Mouse (Mus musculus): ENCODE data around the gene Olfr545. TPM values are rescaled to one million over a fixed set of nuclear protein-coding genes. Genes with fewer than 3 reads are reported as not detected.

Gene Olfr545
- polyA plus RNA-seq (2014; fragmentation: Illumina TruSeq; extraction: RNeasy Lipid Tissue Mini Kit (QIAGEN cat#74804); ENCODE audit: low read depth, low replicate concordance), result not detected

DNA sequence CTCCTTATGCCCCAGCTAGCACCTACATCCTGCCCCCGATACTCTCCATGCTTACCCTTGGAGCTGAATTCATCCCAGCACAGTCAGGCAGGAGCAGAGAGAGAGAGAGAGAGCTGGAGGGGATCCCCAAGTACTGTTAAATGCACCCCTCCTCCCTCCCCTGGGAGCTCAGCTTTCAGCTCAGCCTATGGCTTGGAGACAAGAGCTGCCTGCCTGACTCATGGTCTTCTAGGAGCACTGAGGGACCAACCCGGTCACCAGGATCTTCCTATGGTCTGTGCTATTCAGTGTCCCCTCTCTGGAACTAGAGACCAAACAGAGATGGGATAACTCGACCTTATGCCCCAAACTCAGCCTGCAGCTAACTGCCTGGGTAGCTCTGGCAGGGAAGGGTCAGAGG is at the start of gene Olfr545:
Gene Olfr545, minus strand, starts transcription at position 101 of the 400 bp plus-strand sequence.

DNA sequence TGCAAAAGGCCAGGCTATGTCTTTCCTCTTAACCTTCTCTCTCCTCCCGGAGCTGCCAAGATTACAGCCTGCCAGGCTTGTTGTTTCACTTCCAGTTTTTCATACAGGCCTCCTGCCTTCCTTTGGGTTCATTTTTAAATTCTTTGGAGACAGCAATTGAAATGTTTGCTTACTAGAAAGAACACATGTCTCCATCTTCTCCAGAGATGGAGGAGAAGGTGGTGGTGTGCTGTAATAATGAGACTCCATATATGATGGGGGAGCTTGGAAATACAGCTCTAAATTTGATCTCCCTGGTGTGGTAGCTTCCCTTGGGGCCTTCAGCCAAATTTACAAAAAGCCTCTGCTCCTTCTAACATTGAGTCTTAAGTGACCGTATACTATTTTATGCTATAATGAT is 41.2 kb upstream of the Olfr545 start, which contains the start of gene Olfr548-ps1:
Gene Olfr548-ps1, plus strand, starts transcription at position 301 of the 400 bp plus-strand sequence.

DNA sequence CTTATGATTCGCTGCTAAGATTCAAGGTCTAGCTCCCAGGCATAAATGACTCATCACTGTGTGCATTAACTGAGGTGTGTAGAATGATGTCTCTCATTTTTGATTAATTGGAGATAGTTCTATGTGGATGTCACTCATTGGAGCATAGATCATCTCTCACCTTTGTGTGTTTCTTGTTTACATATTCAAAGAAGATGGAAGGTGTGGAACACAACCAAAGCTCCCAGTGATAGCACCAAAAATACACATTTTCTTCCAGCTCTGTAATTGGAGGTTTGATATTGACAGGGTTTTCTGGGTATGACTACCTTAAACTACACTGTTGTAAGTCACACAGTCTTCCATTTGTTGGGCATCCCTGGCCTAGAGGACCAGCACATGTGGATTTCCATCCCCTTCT is 35.1 kb upstream of the Olfr545 start, which contains the start of gene Olfr547:
Gene Olfr547, plus strand, starts transcription at position 301 of the 400 bp plus-strand sequence.

DNA sequence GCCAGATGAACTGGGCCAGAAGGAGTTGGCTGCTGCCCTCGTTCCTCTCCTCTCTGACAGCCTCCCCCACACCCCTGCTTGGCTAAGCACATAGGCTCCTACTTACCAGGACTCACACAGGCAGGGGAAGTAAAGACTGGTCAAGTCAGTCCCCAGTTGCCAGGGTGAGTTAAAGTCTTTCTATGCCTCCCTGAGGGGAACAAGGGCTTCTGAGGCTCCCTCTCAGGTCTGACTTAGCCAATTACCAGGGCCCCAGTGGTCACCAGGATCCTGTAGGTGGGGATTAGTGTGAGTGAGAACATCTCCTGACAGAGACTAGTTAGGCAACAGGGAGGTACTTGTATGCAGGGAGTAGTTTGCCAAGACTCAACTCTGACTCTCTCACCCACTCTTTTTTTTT is 11.2 kb downstream of the Olfr545 start, which contains the start of gene Olfr544:
Gene Olfr544, minus strand, starts transcription at position 153 of the 400 bp plus-strand sequence.

DNA sequence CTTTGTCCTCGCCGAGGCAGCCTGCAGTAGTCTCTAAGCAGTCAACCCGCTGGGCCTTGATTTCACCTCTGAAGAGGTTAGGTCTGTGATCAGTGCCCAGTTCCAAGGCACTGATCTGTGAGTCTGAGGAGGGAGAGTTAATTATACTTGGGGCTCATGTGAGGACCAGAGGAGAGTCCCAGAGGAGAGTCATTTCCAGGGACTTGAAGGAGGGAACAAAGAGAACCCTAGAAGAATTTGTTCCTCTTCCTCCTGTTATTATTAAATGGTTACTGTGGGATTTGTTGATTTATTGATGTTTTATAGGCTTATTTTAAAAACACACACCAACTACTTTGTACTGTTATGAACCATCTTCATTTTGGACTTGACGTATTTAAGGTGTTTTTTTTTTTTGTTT is 17.8 kb downstream of the Olfr545 start, which contains the start of gene Olfr543:
Gene Olfr543, minus strand, starts transcription at position 101 of the 400 bp plus-strand sequence.

DNA sequence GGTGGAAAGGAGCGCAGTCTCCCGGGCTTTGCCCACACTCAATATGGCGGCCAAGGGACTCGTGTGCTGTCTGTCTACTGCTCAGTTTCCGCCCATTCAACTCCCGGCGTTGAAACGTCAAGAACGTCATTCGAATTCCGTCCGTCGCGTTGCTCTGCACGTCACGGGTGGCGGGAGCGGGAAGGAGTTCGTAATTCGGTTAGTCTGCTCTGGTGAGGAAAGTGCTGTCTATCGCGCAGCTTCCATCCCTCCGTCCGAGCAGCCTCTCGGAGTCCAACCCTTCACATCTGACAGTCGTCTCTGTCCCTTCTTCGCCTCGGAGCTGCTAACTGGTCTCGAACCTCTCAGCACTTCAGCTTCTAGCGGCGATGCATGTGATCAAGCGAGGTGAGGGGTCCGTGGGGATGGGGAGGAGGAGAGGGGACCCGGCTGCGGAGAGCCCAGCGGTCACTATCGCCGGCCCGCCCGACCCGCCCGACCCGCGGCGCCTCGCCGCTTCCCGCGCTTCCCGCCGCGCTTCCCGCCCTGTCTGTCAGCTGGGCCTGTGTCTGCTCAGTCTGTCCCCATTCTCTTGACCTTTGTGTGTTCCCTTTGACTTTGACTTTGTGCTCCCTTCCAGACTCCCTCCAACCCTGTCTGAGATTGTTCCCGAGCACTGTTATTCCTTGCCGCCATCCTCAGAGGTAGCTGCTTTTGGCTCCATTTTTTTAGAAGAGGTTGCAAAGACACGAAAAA is 57.5 kb downstream of the Olfr545 start, which contains the start of gene Rrm1:
Gene Rrm1, plus strand, starts transcription at position 39 of the 735 bp plus-strand sequence.

Other genes with a start within 250 kb of the Olfr545 start
- 43.1 TPM for gene Rhog, start 243.5 kb downstream of the Olfr545 start, polyA plus RNA-seq (2014; fragmentation: Illumina TruSeq; extraction: RNeasy Lipid Tissue Mini Kit (QIAGEN cat#74804); ENCODE audit: low read depth, low replicate concordance)
- gene Stim1, start 231.8 kb downstream of the Olfr545 start, polyA plus RNA-seq (2014; fragmentation: Illumina TruSeq; extraction: RNeasy Lipid Tissue Mini Kit (QIAGEN cat#74804); ENCODE audit: low read depth, low replicate concordance), result 47.4 TPM
- gene Rrm1, start 57.9 kb downstream of the Olfr545 start, polyA plus RNA-seq (2014; fragmentation: Illumina TruSeq; extraction: RNeasy Lipid Tissue Mini Kit (QIAGEN cat#74804); ENCODE audit: low read depth, low replicate concordance), result 20.0 TPM
- 0.56 TPM for gene Olfr543, start 17.9 kb downstream of the Olfr545 start, polyA plus RNA-seq (2014; fragmentation: Illumina TruSeq; extraction: RNeasy Lipid Tissue Mini Kit (QIAGEN cat#74804); ENCODE audit: low read depth, low replicate concordance)
- gene Olfr544, start 11.3 kb downstream of the Olfr545 start, polyA plus RNA-seq (2014; fragmentation: Illumina TruSeq; extraction: RNeasy Lipid Tissue Mini Kit (QIAGEN cat#74804); ENCODE audit: low read depth, low replicate concordance), result not detected
- not detected for gene Olfr547, start 35.2 kb upstream of the Olfr545 start, polyA plus RNA-seq (2014; fragmentation: Illumina TruSeq; extraction: RNeasy Lipid Tissue Mini Kit (QIAGEN cat#74804); ENCODE audit: low read depth, low replicate concordance)
- gene Olfr548-ps1, start 41.3 kb upstream of the Olfr545 start, polyA plus RNA-seq (2014; fragmentation: Illumina TruSeq; extraction: RNeasy Lipid Tissue Mini Kit (QIAGEN cat#74804); ENCODE audit: low read depth, low replicate concordance), result not detected
- gene Olfr549, start 50.3 kb upstream of the Olfr545 start, polyA plus RNA-seq (2014; fragmentation: Illumina TruSeq; extraction: RNeasy Lipid Tissue Mini Kit (QIAGEN cat#74804); ENCODE audit: low read depth, low replicate concordance), result not detected
- 11.5 TPM for gene Trim21, start 65.9 kb upstream of the Olfr545 start, polyA plus RNA-seq (2014; fragmentation: Illumina TruSeq; extraction: RNeasy Lipid Tissue Mini Kit (QIAGEN cat#74804); ENCODE audit: low read depth, low replicate concordance)
- not detected for gene Olfr550, start 71.9 kb upstream of the Olfr545 start, polyA plus RNA-seq (2014; fragmentation: Illumina TruSeq; extraction: RNeasy Lipid Tissue Mini Kit (QIAGEN cat#74804); ENCODE audit: low read depth, low replicate concordance)
- gene Olfr551, start 92.3 kb upstream of the Olfr545 start, polyA plus RNA-seq (2014; fragmentation: Illumina TruSeq; extraction: RNeasy Lipid Tissue Mini Kit (QIAGEN cat#74804); ENCODE audit: low read depth, low replicate concordance), result not detected
- not detected for gene Olfr552, start 98.2 kb upstream of the Olfr545 start, polyA plus RNA-seq (2014; fragmentation: Illumina TruSeq; extraction: RNeasy Lipid Tissue Mini Kit (QIAGEN cat#74804); ENCODE audit: low read depth, low replicate concordance)
- not detected for gene Olfr553, start 118.6 kb upstream of the Olfr545 start, polyA plus RNA-seq (2014; fragmentation: Illumina TruSeq; extraction: RNeasy Lipid Tissue Mini Kit (QIAGEN cat#74804); ENCODE audit: low read depth, low replicate concordance)
- gene Olfr554, start 138.9 kb upstream of the Olfr545 start, polyA plus RNA-seq (2014; fragmentation: Illumina TruSeq; extraction: RNeasy Lipid Tissue Mini Kit (QIAGEN cat#74804); ENCODE audit: low read depth, low replicate concordance), result not detected
- not detected for gene Olfr555, start 159.2 kb upstream of the Olfr545 start, polyA plus RNA-seq (2014; fragmentation: Illumina TruSeq; extraction: RNeasy Lipid Tissue Mini Kit (QIAGEN cat#74804); ENCODE audit: low read depth, low replicate concordance)
- not detected for gene Olfr556, start 165.3 kb upstream of the Olfr545 start, polyA plus RNA-seq (2014; fragmentation: Illumina TruSeq; extraction: RNeasy Lipid Tissue Mini Kit (QIAGEN cat#74804); ENCODE audit: low read depth, low replicate concordance)
- gene Trim68, start 187.8 kb upstream of the Olfr545 start, polyA plus RNA-seq (2014; fragmentation: Illumina TruSeq; extraction: RNeasy Lipid Tissue Mini Kit (QIAGEN cat#74804); ENCODE audit: low read depth, low replicate concordance), result 32.3 TPM
- gene Olfr557, start 196.3 kb upstream of the Olfr545 start, polyA plus RNA-seq (2014; fragmentation: Illumina TruSeq; extraction: RNeasy Lipid Tissue Mini Kit (QIAGEN cat#74804); ENCODE audit: low read depth, low replicate concordance), result not detected
- gene Olfr558, start 202.6 kb upstream of the Olfr545 start, polyA plus RNA-seq (2014; fragmentation: Illumina TruSeq; extraction: RNeasy Lipid Tissue Mini Kit (QIAGEN cat#74804); ENCODE audit: low read depth, low replicate concordance), result 1.8 TPM
- gene Olfr33, start 219.5 kb upstream of the Olfr545 start, polyA plus RNA-seq (2014; fragmentation: Illumina TruSeq; extraction: RNeasy Lipid Tissue Mini Kit (QIAGEN cat#74804); ENCODE audit: low read depth, low replicate concordance), result not detected
- gene Olfr559, start 227.9 kb upstream of the Olfr545 start, polyA plus RNA-seq (2014; fragmentation: Illumina TruSeq; extraction: RNeasy Lipid Tissue Mini Kit (QIAGEN cat#74804); ENCODE audit: low read depth, low replicate concordance), result not detected

Data from adipose tissue, adult 10 weeks (tissue).